Mouse (Mus musculus) kidney, embryonic 16.5 days (tissue): Measurements from ENCODE around the gene Pgp. TPM values are rescaled to one million over a fixed set of nuclear protein-coding genes. Genes with fewer than 3 reads are reported as not detected.
A peak's percentile ranks its signal among the peaks of the same experiment; 100 is the strongest.

Source experiments
- ATAC-seq: fragments of 200-750 bp; cut with Nextera tagmentation; 2 replicates; pipeline ENCODE4 v1.8.0; 2017; ENCODE audit warnings: moderate TSS enrichment; ENCODE audit not compliant: low FRiP score, low TSS enrichment
- H3K27ac ChIP-seq: fragments of 300-500 bp; sonication (generic); 2 replicates; pipeline ENCODE4 v1.5.1; 2014; ENCODE audit warnings: low read length
- H3K27me3 ChIP-seq: fragments of 300-500 bp; sonication (generic); 2 replicates; pipeline ENCODE4 v1.6.1; 2014; ENCODE audit warnings: low read length, control low read depth, mixed read lengths; ENCODE audit not compliant: insufficient read depth
- H3K36me3 ChIP-seq: fragments of 300-500 bp; sonication (generic); 2 replicates; pipeline ENCODE4 v1.6.1; 2014; ENCODE audit warnings: low read length, control low read depth, mixed read lengths; ENCODE audit not compliant: insufficient read depth
- H3K4me1 ChIP-seq: fragments of 300-500 bp; sonication (generic); 2 replicates; pipeline ENCODE4 v1.6.1; 2014; ENCODE audit warnings: low read length, control low read depth, mixed read lengths; ENCODE audit not compliant: insufficient read depth
- H3K4me2 ChIP-seq: fragments of 300-500 bp; sonication (generic); replicated peaks from 2 replicates; pipeline ENCODE4 v1.6.1; 2014; ENCODE audit warnings: low read depth, low read length
- H3K4me3 ChIP-seq: fragments of 300-500 bp; sonication (generic); 2 replicates; pipeline ENCODE4 v1.5.1; 2014; ENCODE audit warnings: mild to moderate bottlenecking, low read length
- H3K9ac ChIP-seq: fragments of 300-500 bp; sonication (generic); replicated peaks from 2 replicates; pipeline ENCODE4 v1.6.1; 2014; ENCODE audit warnings: low read length
- H3K9me3 ChIP-seq: fragments of 300-500 bp; sonication (generic); 2 replicates; pipeline ENCODE4 v1.6.1; 2016; ENCODE audit warnings: low read length, control low read depth
- whole genome bisulfite sequencing: fragments of 180-500 bp; shearing (Covaris S2); extraction: QIAGEN DNeasy Blood & Tissue Kit; methylation state at CpG from one replicate; pipeline ENCODE4 v1.1.7; 2014; 5-methylcytosine and 5-hydroxymethylcytosine counted together
- polyA plus RNA-seq: library from polyadenylated mRNA; unstranded; fragments of >200 nt; fragmentation: Nextera tagmentation; extraction: Ambion mirVana; gene quantifications from 2 replicates; pipeline ENCODE4 v1.2.1, GENCODE M21; 2015

The Pgp gene
- polyA plus RNA-seq, 1 experiment from 2014 or later = 55.5 TPM

GRCm38 (mm10) chr17:24490399-24490798, 20.2 kb downstream of the Pgp start:
- H3K9ac ChIP-seq = no peak overlapping the region
- ATAC-seq = no peak
- 70% methylated on average over 4 of the region's 4 CpGs for WGBS
- peaks cover 24% of the 10 kb centered on the region for H3K27me3 ChIP-seq
- H3K4me2 ChIP-seq = no peak overlapping the region
- no peaks in the 10 kb centered on the region for H3K9me3 ChIP-seq
- peaks cover 8% of the 10 kb centered on the region for H3K4me1 ChIP-seq
- H3K4me3 ChIP-seq = no peak overlapping the region
- no peak overlapping the region for H3K27ac ChIP-seq
- H3K36me3 ChIP-seq = no peaks in the 10 kb centered on the region

GRCm38 (mm10) chr17:24494627-24495335, 24.6 kb downstream of the Pgp start:
- ATAC-seq = no peak
- no peaks in the 10 kb centered on the region for H3K36me3 ChIP-seq

GRCm38 (mm10) chr17:24495443-24495842, 25.3 kb downstream of the Pgp start:
- Histone ChIP-seq H3K4me2 (no peak overlapping the region), H3K9me3 (no peaks in the 10 kb centered on the region), H3K36me3 (no peaks in the 10 kb centered on the region), H3K4me1 (no peaks in the 10 kb centered on the region), H3K4me3 (no peak overlapping the region), H3K9ac (no peak overlapping the region), H3K27me3 (no peaks in the 10 kb centered on the region; the same call in 1 of the 2 replicates), H3K27ac (no peak overlapping the region)
- 74% methylated on average over 3 of the region's 3 CpGs for WGBS
- no peak for ATAC-seq

More at GRCm38 (mm10) chr17:24494627-24495335, 24.6 kb downstream of the Pgp start:
- H3K9me3 ChIP-seq = no peaks in the 10 kb centered on the region
- H3K9ac ChIP-seq = no peak overlapping the region
- no peak overlapping the region for H3K27ac ChIP-seq
- no peaks in the 10 kb centered on the region for H3K4me1 ChIP-seq
- WGBS = 46% methylated on average over 2 of the region's 2 CpGs
- no peak overlapping the region for H3K4me2 ChIP-seq
- no peak overlapping the region for H3K4me3 ChIP-seq
- peaks cover 6% of the 10 kb centered on the region for H3K27me3 ChIP-seq

- Histone ChIP-seq H3K27ac (no peak overlapping the region), H3K4me1 (no peaks in the 10 kb centered on the region), H3K9me3 (no peaks in the 10 kb centered on the region), H3K9ac (no peak overlapping the region), H3K27me3 (no peaks in the 10 kb centered on the region), H3K4me3 (no peak overlapping the region), H3K36me3 (no peaks in the 10 kb centered on the region), H3K4me2 (no peak overlapping the region)
- ATAC-seq = no peak
- 93% methylated on average over 1 of the region's 1 CpGs for WGBS
Measured at GRCm38 (mm10) chr17:24496026-24496425, 25.8 kb downstream of the Pgp start.

GRCm38 (mm10) chr17:24502208-24502607, 32.0 kb downstream of the Pgp start:
- Histone ChIP-seq H3K4me1 (0 out of 2 replicates have a peak, but pooled peaks cover 4% of the 10 kb centered on the region), H3K4me3 (no peak overlapping the region), H3K9me3 (no peaks in the 10 kb centered on the region), H3K9ac (no peak overlapping the region), H3K36me3 (no peaks in the 10 kb centered on the region), H3K4me2 (no peak overlapping the region), H3K27ac (no peak overlapping the region), H3K27me3 (no peaks in the 10 kb centered on the region)
- no peak for ATAC-seq
- 39% methylated on average over 11 of the region's 11 CpGs for WGBS

GRCm38 (mm10) chr17:24504085-24504484, 33.9 kb downstream of the Pgp start:
- H3K27me3 ChIP-seq = no peaks in the 10 kb centered on the region
- H3K9ac ChIP-seq = no peak overlapping the region
- no peak overlapping the region for H3K27ac ChIP-seq
- WGBS = 93% methylated on average over 10 of the region's 10 CpGs
- no peak for ATAC-seq
- H3K4me3 ChIP-seq = no peak overlapping the region
- 0 out of 2 replicates have a peak, but pooled peaks cover 4% of the 10 kb centered on the region for H3K4me1 ChIP-seq
- H3K4me2 ChIP-seq = no peak overlapping the region
- H3K9me3 ChIP-seq = no peaks in the 10 kb centered on the region
- peaks cover 9% of the 10 kb centered on the region for H3K36me3 ChIP-seq

GRCm38 (mm10) chr17:24505286-24505955, 35.2 kb downstream of the Pgp start:
- Histone ChIP-seq H3K36me3 (peaks cover 22% of the 10 kb centered on the region), H3K9ac (no peak overlapping the region), H3K4me1 (0 out of 2 replicates have a peak, but pooled peaks cover 4% of the 10 kb centered on the region), H3K4me3 (no peak overlapping the region), H3K9me3 (no peaks in the 10 kb centered on the region), H3K4me2 (no peak overlapping the region), H3K27me3 (no peaks in the 10 kb centered on the region), H3K27ac (no peak overlapping the region)
- ATAC-seq = no peak
- 93% methylated on average over 30 of the region's 30 CpGs for WGBS

GRCm38 (mm10) chr17:24506332-24507070, 36.3 kb downstream of the Pgp start:
- peak; percentile 9; the same call in 1 of the 2 replicates for ATAC-seq
- peaks cover 33% of the 10 kb centered on the region for H3K36me3 ChIP-seq
- H3K27me3 ChIP-seq = no peaks in the 10 kb centered on the region
- H3K9ac ChIP-seq = peak overlapping the region; percentile 52
- H3K27ac ChIP-seq = no peak overlapping the region
- H3K9me3 ChIP-seq = no peaks in the 10 kb centered on the region
- H3K4me2 ChIP-seq = peak overlapping the region; percentile 41
- H3K4me3 ChIP-seq = peak overlapping the region; percentile 22
- 31% methylated on average over 36 of the region's 36 CpGs for WGBS
- H3K4me1 ChIP-seq = 0 out of 2 replicates have a peak, but pooled peaks cover 4% of the 10 kb centered on the region

GRCm38 (mm10) chr17:24507129-24507664, 37.0 kb downstream of the Pgp start:
- ATAC-seq = peak; percentile 32; the same call in 1 of the 2 replicates
- WGBS = 43% methylated on average over 19 of the region's 19 CpGs
- 0 out of 2 replicates have a peak, but pooled peaks cover 4% of the 10 kb centered on the region for H3K4me1 ChIP-seq
- no peak overlapping the region for H3K4me3 ChIP-seq
- H3K27me3 ChIP-seq = no peaks in the 10 kb centered on the region
- H3K9ac ChIP-seq = no peak overlapping the region
- H3K36me3 ChIP-seq = peaks cover 39% of the 10 kb centered on the region
- H3K4me2 ChIP-seq = peak overlapping the region; percentile 41; the same call in 1 of the 2 replicates
- H3K27ac ChIP-seq = no peak overlapping the region
- no peaks in the 10 kb centered on the region for H3K9me3 ChIP-seq
